Mouse (Mus musculus): ENCODE results near the gene Steap3. TPM values are rescaled to one million over a fixed set of nuclear protein-coding genes. Genes with fewer than 3 reads are reported as not detected.

Gene Steap3
- polyA plus RNA-seq, 1 experiment = 16.2 TPM

DNA sequence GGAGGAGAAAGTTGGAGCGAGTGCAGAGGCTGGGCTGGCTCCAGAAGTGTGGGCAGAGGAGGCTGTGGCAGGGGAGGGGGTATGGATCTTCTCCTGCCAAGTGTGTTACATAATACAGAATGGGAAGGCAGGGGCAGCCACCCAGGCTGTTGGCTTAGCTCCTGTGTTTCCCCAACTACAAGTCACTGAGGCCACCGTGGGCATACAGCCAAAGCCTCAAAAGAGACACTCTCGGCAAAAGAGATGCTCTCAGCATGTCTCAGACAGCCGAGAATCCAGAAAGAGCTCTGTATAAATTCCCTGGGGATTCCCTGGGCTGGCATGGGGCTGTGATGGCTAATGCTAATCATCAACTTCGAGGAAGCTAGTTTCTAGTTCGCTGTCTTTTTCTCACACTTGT lies 64.9 kb downstream of the Steap3 start:
- no peak for DNase-seq (ENCODE audit: low read depth, low spot score)

GRCm38 (mm10) chr1:120204834-120205233 lies 67.7 kb downstream of the Steap3 start:
- 52% methylated on average over 1 of the region's 1 CpGs for WGBS
- no peak for DNase-seq (ENCODE audit: low read depth, low spot score)

More for the DNA sequence above, 64.9 kb downstream of the Steap3 start:
- 57% methylated on average over 6 of the region's 6 CpGs for WGBS

DNA sequence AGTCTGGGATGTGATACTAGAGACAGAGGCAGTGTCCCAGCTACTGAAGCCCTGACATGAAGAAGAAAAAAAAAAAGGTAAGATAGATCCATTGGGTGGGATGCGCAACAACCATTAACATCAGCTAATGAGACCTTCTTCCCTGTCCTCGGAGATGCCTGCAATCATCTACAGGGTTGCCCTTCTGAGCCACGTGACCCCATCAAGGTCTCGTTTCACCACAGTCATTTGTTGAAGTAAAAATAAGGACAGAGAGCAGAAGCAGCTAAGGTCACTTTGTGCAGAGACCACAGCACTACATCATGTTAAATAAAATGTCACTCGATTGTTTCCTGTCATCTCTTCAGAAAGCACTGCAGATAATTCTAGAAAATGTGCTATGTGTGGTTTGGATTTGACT lies 68.7 kb downstream of the Steap3 start:
- 68% methylated on average over 5 of the region's 5 CpGs for WGBS
- DNase-seq (ENCODE audit: low read depth, low spot score) = no peak

- DNase-seq (ENCODE audit: low read depth, low spot score) = no peak
- 53% methylated on average over 3 of the region's 3 CpGs for WGBS
These were observed 70.0 kb downstream of the Steap3 start for GRCm38 (mm10) chr1:120202542-120202941.

DNA sequence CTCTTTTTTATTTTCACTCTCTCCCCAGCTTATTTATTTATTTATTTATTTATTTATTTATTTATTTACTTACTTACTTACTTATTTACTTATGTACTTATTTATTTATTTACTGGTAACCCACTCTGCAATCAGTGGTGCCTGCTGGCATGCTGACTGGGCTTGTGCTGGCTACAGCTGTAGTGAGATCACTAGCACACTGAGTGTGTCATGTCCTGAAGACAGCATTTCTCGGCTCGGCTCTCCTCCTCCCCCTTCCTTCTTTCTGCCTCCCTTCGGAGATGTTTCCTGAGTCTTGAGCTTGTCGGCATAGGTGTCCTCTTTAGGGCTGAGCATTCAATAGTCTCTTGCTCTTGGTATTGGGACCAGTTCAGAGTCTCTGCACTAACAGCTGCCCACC lies 73.6 kb downstream of the Steap3 start:
- 71% methylated on average over 4 of the region's 4 CpGs for WGBS
- DNase-seq (ENCODE audit: low read depth, low spot score) = no peak

DNA sequence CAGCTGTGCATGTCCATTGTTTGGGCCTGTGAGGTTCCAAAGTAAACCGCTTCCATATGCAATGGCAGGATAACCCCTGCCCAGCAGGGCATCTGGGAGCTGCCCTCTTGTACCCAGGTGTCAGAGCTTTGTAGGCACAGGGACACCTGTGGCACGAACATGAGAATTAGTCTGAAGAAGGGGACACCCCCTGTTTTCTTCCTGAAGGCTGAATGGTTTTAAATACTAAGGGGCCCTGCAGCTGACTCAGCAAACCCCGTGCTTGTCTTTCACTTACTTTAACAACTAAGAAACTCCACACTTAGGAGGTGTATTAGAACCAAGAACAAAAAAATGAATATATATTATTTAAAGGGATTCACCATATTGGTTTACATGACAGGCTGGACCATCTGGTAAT lies 74.4 kb downstream of the Steap3 start:
- DNase-seq (ENCODE audit: low read depth, low spot score) = no peak
- 69% methylated on average over 3 of the region's 3 CpGs for WGBS

DNA sequence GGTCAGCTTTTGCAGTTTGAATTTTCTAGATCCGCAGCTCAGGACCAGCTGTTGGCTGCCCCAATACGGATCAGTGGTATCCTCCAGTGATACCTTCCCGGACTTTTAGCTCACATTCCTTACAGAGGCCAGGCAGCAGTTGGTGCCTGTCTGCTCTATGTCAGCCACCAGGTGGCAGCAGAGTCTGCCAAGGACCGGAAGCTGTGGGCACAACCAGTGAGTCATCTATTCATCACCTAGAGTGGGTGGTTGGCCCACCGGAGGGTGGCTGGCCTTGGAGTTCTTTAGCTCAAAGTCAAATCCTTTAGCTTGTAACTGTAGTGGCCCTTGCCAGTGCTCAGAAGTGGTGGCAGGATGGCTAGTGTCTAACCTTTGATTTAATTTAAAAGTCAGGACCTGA lies 75.3 kb downstream of the Steap3 start:
- DNase-seq (ENCODE audit: low read depth, low spot score) = peak; percentile 14
- WGBS = 9% methylated on average over 5 of the region's 5 CpGs

GRCm38 (mm10) chr1:120196724-120197123 lies 75.8 kb downstream of the Steap3 start:
- 91% methylated on average over 2 of the region's 2 CpGs for WGBS
- no peak for DNase-seq (ENCODE audit: low read depth, low spot score)

DNA sequence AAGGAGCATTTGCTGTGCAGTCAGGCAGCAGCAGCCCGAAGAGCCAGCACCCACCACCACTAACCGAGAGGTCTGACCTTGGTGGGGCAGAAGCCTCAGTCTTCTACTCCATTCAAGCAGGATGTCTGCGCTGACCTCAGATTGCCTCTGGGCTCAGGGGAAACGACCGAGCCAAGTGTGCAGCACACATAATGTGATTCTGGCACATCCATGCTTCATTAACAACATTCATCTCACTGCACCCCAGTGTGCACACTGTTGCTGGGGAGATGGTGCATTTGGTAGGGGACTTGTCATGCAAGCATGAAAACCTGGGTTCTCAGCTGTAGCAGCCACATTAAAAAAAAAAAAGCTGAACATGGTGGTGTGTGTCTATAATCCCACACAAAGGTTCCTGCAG lies 76.6 kb downstream of the Steap3 start:
- WGBS = 41% methylated on average over 5 of the region's 5 CpGs

GRCm38 (mm10) chr1:120193586-120193985 lies 78.9 kb downstream of the Steap3 start:
- 89% methylated on average over 10 of the region's 10 CpGs for WGBS
- no peak for DNase-seq (ENCODE audit: low read depth, low spot score)

More for the DNA sequence above, 76.6 kb downstream of the Steap3 start:
- DNase-seq (ENCODE audit: low read depth, low spot score) = no peak

DNA sequence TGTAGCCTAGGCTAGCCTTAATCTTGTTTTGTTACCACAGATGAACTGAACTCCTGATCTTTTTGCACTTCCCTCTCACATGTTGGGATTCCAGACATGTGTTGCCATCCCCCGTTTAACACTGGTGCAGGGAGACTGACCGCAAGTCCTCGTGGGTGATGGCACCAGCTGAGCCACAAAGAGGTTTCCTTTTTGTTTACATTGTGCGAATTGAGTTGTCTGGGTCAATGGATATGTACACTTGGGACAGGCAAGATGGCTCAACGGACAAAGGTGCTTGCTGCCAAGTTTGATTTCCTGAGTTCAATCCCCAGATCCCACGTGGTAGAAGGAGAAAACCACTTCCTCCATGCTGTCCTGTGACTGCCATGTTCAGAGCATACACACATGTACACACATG lies 80.2 kb downstream of the Steap3 start:
- no peak for DNase-seq (ENCODE audit: low read depth, low spot score)
- 56% methylated on average over 6 of the region's 6 CpGs for WGBS

- 66% methylated on average over 6 of the region's 6 CpGs for WGBS
- no peak for DNase-seq (ENCODE audit: low read depth, low spot score)
These were observed 81.6 kb downstream of the Steap3 start for GRCm38 (mm10) chr1:120190946-120191345.

DNA sequence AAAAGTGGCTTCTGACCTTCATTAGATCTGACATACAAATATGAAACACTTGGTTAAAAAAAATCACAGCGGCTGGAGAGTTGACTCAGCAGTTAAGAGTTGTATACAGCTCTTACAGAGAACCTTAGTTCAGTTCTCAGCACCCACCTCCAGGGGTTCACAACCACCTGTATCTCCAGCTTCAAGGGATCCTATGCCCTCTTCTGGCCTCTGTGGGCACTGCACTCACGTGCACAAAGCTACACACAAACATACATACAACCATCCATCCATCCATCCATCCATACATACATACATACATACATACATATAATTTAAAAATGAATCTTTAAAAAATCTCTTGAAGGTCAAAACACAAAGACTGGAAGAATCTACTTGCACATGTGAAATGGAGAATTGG lies 82.2 kb downstream of the Steap3 start:
- DNase-seq (ENCODE audit: low read depth, low spot score) = no peak
- WGBS = 91% methylated on average over 2 of the region's 2 CpGs

DNA sequence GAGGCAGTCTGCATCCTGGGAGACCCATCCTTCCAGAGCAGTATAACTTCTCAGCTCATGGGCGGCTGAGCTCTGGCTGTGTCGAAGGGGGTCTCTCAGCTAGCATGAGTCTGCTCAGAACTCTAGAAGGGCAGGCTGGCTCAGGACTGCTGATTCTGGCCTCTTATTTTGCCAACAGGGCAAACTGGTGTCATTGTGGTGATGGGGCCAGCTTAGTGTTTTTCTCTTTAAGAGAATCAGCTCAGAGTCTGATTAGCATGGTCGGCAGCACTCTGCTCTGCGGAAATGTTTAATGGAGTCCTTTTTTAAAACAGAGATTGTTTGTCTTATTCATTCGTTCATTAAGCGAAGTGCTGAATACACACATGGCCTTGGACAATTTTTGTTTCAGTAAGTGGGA lies 83.3 kb downstream of the Steap3 start:
- WGBS = 89% methylated on average over 6 of the region's 6 CpGs
- DNase-seq (ENCODE audit: low read depth, low spot score) = no peak

DNA sequence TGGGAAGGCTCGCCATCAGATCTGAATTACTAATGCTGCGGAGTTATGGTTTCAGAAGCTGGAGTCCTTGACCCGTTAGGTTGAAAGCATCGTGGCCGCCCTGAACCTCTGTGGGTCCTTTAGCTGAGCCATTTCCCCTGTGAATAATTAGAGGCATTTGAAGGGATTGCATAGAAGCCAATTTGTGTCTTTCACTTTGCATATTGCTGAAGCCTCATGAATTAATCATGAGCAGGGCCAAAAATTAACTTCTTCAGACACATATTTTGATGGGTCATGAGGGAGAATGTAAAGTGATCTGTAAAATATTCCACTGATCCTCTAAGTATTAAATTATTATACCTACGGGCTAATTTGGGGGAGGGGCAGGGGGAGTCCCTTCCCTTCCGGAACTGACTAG lies 85.4 kb downstream of the Steap3 start:
- DNase-seq (ENCODE audit: low read depth, low spot score) = no peak
- 89% methylated on average over 7 of the region's 7 CpGs for WGBS

GRCm38 (mm10) chr1:120186655-120187054 lies 85.8 kb downstream of the Steap3 start:
- DNase-seq (ENCODE audit: low read depth, low spot score) = no peak
- 85% methylated on average over 9 of the region's 9 CpGs for WGBS

- 66% methylated on average over 6 of the region's 6 CpGs for WGBS
- DNase-seq (ENCODE audit: low read depth, low spot score) = no peak
These were observed 86.3 kb downstream of the Steap3 start for GRCm38 (mm10) chr1:120186204-120186603.

DNA sequence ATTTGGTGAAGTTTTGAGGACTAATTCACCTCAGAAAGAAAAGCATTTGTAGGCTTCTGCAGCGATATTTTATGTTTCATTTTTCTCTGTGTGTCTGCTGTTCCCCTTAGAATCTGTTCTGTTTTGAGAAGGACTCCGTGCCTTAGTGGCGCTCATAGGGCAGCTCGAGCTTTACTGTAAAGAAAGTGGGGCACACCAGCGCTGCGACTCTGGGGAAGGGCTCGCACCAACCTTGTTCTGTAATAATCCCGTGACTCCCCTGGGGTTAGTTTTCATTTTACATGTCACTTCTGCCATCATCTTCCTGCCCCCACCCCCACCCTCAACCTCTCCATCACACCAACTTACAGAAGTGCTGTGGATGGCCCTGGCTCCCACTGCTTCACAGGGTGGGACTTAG lies 95.4 kb downstream of the Steap3 start:
- no peak for DNase-seq (ENCODE audit: low read depth, low spot score)
- 92% methylated on average over 8 of the region's 8 CpGs for WGBS

DNA sequence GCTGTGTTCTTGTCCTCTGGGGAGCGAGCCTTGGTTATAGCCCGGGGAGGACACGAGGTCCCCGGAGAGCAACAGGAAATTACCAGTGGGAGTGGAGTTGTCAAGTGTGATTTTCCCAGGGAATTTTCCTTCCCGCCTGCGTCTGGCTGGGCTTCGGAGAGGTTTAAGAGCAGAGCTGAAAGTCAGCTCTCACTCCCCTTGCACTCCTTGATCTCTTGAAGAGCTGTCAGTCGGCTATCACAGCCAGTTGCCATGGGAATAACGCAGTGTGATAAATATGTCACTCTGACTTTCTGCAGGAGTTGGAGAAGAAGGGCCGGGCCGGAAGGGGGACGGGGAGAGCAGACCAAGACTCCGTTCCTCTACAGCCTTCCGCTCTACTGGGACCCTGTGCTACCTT lies 96.2 kb downstream of the Steap3 start:
- DNase-seq (ENCODE audit: low read depth, low spot score) = no peak
- WGBS = 31% methylated on average over 14 of the region's 14 CpGs

- 72% methylated on average over 4 of the region's 4 CpGs for WGBS
These were observed 97.5 kb downstream of the Steap3 start for GRCm38 (mm10) chr1:120174991-120175390.

DNA sequence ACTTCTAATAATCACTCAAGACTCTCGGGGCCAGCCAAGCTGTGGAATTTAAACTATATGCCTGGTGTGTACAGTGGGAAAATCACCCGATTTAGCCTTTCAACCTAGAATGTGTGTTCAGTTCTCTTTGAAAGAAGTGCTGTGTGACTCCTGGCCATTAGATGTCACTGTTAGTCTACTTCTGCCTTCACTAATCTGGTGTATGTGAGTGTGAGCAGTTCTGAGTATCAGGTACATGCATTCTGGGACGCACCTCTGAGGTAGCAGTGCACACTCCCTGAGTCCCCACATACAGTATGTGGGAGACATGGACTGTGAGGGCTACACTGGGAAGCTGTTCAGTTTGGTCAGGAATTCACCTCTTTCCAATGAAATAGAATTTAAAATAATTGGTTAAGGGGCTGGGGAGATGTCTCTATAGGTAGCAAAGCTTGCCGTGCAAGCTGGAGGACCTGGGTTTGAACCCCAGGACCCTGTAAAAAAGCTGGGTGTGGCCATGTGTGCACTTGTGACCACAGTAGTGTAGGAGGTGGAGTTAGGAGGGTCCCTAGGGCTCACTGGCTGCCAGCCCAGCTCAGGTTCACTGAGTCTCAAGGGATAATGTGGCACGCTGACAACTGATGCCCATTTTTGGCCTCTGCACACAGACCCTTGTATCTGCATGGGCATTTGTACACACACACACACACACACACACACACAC lies 100.5 kb downstream of the Steap3 start:
- WGBS = 51% methylated on average over 5 of the region's 5 CpGs
- no peak for DNase-seq (ENCODE audit: low read depth, low spot score)

More at GRCm38 (mm10) chr1:120174991-120175390, 97.5 kb downstream of the Steap3 start:
- no peak for DNase-seq (ENCODE audit: low read depth, low spot score)

DNA sequence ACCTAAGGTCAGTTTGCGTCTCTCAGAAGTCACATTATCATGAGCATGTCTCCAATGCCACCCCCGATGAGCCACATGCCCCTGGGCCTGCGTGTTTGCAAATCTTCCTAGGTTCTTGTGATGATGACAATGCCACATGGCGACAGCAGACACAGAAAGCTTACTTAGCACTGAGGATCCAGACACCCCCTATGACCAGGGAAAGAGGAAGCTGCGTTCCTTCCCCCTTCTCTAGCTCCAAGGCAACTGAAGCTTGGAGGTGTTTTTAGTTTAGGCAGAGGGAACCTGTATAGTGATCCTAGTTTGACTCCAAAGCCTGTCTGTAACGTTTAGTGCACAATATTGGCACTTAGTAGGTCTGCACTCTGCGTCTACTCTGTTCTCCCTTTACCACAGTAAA lies 102.2 kb downstream of the Steap3 start:
- DNase-seq (ENCODE audit: low read depth, low spot score) = no peak
- WGBS = 86% methylated on average over 7 of the region's 7 CpGs

Data from large intestine, adult 2 months (tissue).